Mouse (Mus musculus) MN1 (cell line): ENCODE measurements around the gene Olfr1391.
"Not testable (repeated sequence)": the region's sequence is repeated elsewhere in the genome, so short reads cannot be mapped to it uniquely, and the experiment has no call there.

ENCODE experiments used
- DNase-seq: peaks from one replicate; pipeline ENCODE4 v3.0.0-alpha.2; 2016; ENCODE audit warnings: low spot score

The Olfr1391 gene

DNA sequence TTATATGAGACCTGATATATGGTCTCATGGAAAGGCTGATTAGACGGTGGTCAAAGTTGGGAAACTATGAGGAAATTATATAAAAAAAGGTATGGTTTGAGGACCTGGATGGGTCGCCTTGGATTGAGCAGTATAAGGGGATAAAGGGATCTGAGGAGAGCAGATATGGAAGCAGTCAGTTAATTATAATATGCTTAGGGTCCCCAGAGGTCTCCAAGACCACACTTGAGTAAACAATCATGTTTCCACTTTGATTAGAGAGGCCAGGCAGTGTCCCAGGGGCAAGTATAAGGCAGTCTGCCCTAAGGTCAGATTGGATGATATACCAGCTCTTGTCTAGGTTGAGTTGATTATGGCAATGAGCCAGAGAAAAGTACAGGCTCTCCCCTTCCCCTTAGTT is at the start of gene Olfr1391:
Gene Olfr1391 (plus strand): TSS at position 301 of the 400 bp plus-strand sequence.
- no peak for DNase-seq

DNA sequence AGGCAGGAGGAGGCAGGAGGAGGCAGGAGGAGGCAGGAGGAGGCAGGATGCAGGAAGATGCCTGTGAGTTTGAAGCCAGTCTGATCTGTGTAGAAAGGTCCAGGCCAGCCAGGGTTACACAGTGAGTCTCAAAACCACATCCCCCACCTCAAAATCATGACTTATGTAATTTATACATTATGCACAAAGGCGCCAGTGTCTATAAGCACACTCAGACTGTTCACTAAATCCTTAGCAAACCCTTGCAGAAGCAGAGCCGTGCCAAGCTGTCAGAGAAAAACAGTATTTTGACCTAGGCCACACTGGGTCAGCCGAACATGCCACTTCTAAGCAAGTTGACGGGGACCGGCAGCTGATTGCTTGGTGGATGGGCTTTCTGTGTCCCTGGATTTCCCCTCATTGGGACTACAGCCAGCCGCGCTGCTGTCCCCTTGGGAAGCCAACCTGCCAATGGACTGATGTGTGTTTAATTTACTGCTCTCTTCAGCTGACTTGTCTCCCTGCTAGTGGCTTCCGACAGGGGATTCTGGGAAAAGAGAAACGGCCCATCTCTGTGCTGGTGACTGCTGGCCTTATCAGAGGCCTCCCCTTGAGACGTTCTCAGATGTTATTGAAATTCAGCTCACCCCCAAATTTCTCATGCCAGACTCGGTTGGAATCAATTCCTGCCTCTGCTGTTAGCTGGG is 48.6 kb upstream of the Olfr1391 start:
- no peak for DNase-seq

DNA sequence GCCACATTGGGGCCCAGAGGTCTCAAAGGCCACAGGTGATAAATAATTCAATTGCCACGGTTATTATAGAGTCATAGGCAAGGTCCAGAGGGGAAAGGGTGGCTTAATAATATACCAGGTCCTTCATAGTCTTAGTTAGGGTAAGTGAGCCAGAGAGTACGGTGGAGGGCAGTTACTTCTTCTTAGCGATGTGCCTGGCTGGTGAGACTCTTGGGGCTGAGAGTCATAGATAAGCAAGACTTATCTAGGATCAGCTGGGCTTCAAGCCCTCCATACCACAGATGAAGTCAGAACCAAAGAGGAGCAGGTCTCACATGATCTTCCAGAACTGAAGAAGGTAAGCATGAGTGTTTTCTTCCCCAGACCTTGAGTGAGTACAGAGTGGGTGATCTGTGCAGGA is 44.3 kb upstream of the Olfr1391 start, which contains the start of gene Olfr1393:
Gene Olfr1393 (plus strand): TSS at position 83 of the 400 bp plus-strand sequence.
- no peak for DNase-seq

DNA sequence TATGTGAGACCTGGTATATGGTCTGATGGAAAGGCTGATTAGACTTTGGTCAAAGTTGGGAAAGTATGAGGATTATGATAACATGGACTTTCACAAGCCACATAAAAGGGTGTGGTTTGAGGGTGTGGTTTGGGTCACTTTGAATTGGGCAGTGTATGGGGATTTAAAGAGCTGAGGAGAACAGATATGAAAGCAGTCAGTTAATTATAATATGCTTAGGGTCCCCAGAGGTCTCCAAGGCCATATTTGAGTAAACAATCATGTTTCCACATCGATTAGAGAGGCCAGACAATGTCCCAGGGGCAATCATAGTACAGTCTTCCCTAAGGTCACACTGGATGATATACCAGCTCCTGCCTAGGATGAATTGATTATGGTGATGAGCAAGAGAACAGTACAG is 37.6 kb upstream of the Olfr1391 start, which contains the start of gene Olfr1392:
Gene Olfr1392 (plus strand): TSS at position 301 of the 400 bp plus-strand sequence.
- not testable (repeated sequence) for DNase-seq

DNA sequence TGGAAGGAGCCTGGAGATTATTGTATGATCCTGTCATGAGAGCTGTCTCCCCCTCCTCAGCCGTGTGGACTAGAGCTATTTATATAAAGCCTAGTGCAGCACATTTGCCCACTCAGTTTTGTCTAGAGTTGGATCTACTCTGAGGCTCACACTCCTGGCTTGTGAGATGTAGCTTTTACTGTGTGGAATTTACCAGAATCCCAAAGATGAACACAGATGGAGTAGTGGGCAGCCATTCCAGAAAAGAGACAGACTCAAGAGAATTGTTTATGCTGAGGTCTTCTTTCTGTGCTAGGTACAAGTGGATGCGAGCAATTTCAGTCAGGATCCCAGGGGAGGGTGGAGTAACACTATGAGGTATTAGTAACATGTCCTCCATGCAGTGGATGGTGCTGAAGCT is 35.3 kb upstream of the Olfr1391 start:
- DNase-seq: no peak

DNA sequence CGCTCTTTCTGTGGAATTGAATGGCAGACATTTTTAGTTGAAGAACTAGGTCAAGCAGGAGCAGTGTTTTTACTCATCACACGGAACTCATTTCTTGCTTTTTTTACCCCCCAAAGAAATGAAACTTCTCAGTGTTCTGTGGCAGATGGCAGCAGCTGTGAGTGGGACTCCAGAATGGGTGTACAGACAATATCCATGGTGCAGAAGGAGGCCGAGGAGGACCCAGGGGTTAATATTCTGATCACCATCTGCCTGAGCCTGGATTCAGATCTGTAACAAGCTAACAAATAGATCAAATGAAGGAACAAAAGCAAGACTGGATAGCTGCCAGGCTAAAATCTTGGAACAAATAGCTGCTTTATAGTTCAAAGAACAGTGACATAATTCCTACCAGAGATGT is 29.8 kb upstream of the Olfr1391 start:
- DNase-seq: no peak

DNA sequence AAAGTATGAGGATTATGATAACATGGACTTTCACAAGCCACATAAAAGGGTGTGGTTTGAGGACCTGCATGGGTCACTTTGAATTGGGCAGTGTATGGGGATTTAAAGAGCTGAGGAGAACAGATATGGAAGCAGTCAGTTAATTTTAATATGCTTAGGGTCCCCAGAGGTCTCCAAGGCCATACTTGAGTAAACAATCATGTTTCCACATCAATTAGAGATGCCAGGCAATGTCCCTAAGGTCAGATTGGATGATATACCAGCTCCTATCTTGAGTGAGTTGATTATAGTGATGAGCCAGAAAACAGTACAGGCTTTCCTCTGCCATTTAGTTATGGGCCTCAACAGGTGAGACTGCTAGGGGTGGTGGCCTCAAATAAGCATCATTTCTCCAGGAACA is 18.1 kb upstream of the Olfr1391 start, which contains the start of gene Olfr10:
Gene Olfr10 (plus strand): TSS at position 301 of the 400 bp plus-strand sequence.
- DNase-seq: no peak

DNA sequence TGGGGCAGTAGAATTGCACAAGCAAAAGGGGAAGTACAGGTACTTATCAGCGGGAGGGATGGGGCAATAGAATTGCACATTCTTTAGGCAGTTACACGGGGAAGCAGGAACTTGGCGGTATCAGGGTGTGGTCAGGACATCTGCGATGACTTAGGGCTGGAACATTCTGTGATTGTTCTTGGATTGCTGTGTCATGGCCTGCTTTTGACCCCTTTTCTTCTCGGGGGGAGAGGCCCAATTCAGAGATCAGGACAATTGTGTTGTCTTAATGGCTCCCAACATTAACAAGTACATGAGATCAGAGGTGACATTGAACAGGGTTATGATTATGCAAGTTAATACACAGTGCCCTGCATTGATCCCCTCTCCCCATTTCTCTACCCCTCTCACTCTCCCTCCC is 14.0 kb upstream of the Olfr1391 start:
- not testable (repeated sequence) for DNase-seq

DNA sequence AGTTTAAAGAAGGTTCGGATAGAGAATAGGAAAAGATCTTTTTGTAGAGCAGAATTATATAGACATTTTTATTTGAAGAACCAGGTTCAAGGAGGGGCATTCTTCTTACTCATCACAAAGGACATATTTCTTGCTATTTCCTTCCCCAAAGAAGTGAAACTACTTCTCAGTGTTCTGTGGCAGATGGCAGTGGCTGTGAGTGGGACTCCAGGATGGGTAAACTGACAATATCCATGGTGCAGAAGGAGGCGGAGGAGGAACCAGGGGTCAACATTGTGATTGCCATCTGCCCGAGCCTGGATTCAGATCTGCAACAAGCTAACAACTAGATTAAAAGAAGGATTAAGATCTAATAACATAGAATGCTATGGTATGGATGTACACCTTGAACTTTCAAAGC is 4.2 kb downstream of the Olfr1391 start:
- no peak for DNase-seq

DNA sequence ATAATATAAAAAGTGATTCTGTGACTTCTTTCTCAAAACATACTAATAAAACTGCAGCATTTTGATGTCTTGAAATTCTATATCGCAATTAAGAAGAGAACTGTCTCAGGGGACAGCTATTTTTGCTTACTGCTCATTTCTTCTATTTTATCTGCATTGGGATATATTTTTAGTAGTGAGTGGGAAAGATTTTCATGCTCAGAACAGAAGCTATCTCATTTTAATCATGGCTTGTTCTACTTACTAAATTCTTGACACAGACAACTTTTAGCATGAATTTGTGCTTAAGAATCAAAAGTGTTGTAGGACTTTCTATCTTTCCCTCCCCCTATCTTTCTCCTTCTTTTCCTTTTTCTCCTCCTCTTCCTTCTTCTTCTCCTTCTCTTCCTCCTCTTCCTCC is 7.1 kb downstream of the Olfr1391 start:
- no peak for DNase-seq

DNA sequence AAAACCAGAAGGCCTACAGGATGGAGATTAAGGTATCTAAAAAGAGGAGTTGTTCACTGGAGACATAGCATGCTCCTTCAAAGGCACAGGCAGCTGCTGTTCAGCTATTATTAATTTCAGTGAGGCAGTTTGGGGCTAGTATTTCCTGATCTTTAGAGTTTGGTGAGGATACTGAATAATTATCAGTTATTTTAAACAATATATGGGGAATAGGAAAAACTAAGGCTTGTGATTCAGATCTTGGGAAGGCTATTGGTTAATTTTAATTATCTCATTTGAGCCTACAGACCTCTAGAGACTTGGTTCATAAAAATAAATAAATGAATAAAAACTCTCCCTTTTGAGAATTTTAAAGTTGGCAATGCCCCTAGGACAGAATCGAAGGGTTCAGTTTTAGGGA is 12.3 kb downstream of the Olfr1391 start, which contains the start of gene Olfr1390:
Gene Olfr1390 (plus strand): TSS at position 301 of the 400 bp plus-strand sequence.
- no peak for DNase-seq

DNA sequence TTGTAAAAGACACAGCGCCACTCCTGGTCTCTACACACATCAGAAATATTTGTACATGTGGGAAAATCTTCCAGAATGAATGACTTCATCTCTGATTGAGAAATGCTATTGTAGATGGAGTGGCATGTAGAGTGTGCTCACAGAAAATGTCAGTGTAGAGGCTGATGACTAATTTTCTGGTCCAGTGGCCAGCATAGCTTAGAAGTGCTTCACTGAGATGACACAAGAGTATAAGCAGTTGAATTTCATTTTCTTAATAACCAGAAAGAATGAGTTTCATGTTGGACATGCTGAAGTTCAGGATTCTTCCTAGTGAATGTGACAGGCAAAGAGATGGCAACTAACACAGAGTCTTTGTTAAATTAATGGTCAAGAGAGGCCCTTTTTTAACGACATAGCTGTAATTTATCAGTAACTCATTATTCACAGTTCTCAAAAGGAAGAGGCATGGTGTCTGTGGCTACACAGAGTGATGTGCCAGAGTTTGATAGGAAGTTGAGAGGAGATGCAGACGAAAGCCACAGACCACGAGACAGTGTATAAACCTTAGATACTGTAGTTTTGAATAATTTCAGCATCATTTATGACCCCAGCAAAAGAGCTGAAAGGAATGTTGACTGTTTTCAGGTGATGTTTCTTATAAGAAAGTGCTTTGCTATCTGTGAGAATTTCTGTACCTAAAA is 14.7 kb downstream of the Olfr1391 start:
- DNase-seq: no peak
